Mouse (Mus musculus) adrenal gland, postnatal 36 days (tissue): Measurements from ENCODE around the gene Pkn2. TPM values are rescaled to one million over a fixed set of nuclear protein-coding genes. Genes with fewer than 3 reads are reported as not detected.

Experiments
- DNase-seq, 2 experiments: peaks; one replicate each; pipeline ENCODE4 v3.0.0; 2021; ENCODE audit warnings: mixed read lengths in 1 of 2
- long read RNA-seq, 2 experiments: library from polyadenylated mRNA; stranded (forward); transcript quantifications; one replicate each; pipeline ENCODE4 v2.0.0; 2021; ENCODE audit warnings: borderline sequencing depth in 2 of 2
- total RNA-seq, 2 experiments: library from RNA; stranded (reverse); gene quantifications; 2 replicates each; pipeline ENCODE4 v1.2.3; 2021

Gene Pkn2
- 10 to 100 TPM; 72.5 to 78.5 TPM for total RNA-seq
- long read RNA-seq, experiment 1, full-length matches to known transcripts, result 14 of 44 reads
- long read RNA-seq, experiment 1, partial matches to known transcripts, result 23 of 44 reads
- long read RNA-seq, experiment 1, other reads (novel, unspliced or antisense), result 7 of 44 reads
- long read RNA-seq, experiment 2, partial matches to known transcripts, result 0 of 1 reads
- long read RNA-seq, experiment 2, other reads (novel, unspliced or antisense), result 1 of 1 reads

DNA sequence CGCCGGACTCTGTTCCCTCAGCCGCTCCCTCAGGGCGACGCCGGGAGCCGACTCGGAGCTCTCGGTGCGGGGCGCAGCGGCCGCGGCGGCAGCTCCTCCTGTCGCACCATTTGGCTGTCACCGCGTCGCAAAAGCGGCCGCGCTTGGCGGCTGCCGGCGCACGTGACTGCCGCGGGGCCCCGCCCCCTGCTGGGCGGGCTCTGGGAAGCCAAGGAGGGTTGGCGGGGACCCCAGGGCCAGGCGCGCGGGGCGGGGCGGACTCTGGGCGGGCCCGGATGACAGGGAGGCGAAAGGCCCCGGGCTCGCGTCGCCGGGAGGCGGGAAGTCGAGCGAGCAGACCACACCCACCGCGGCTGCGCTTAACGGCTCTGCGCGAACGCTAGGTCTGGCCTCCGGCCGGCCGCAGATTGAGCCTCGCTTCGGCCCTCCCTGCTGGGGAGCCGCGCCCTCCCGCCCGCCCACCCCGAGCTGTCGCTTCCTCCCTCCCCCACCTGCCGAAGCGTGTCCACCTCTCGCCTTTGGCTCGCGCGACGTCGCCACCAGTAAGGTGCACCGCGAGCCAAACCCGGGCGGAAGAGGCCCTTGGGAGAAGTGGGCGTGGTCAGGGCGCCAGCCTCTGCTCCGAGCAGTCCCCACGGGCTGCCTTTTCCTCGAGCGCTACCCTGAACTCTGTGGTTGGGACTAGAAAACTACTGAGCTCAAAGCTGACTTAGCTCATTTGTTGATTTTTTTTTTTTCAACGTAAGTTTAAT, at the start of gene Pkn2:
Gene Pkn2, minus strand, starts transcription at position 133 of the 752 bp plus-strand sequence.
- peak; percentile 100 for DNase-seq

GRCm38 (mm10) chr3:142929906-142930305, 48.1 kb upstream of the Pkn2 start:
- DNase-seq, result no peak

DNA sequence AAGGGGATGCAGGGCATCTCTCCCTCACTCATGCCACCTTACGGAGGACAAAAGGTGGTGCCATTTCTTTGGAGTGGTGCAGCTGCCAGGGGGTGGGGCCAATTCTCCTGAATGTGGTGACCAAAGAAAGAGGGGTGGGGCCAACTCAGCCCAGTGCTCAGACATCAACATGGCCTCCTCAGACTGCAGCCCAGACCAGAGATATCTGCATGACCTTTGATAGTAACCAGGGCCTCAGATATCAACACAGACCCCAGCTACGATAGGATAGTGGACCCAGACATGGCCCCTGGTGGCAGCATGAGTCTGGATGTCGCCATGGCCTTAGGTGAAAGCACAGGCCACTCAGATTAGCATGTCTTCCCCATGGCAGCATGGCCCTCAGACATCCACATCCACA, 45.5 kb upstream of the Pkn2 start:
- DNase-seq, result no peak

DNA sequence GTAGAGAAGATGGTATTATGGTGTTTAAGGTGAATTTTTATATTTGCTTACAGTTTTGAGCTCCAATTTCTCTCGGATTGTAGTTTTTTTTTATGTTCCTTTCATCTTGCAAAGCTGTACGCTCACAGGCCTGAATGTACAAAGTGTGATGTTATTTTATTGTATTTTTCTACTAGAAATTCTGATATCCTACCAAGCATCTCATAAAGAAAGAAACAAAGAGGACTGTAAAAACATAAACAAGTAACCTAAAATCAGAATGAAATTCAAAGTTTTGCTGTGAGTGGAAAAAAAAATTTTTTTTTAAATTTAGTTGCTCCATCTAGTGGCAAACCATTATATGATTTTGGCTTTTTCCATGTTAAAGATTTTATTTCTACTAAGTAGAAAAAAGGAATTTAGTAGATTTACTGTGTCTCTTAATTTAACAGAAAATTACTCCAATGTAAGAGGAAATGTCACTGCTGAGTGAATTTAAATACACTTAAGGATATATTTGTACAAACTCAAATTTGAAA, 43.1 kb upstream of the Pkn2 start:
- DNase-seq, result no peak

DNA sequence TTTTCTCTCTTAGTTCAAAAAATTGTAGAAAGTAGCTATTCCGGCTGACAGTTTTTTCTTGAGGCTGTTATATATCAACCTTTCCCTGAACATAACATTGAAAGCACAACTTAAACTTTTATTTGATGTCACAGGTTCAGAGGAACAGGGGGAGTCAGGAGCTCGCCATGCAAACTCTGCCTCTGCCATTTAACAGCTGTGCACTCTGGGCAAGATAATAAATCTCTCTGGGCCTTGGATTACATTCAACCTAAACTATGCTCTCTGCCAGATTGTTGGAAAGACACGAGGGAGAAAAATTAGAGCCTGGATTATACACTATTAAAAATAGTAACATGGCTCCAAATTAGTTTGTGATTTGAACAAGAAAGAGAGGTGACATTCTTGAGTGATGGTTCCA, 37.3 kb upstream of the Pkn2 start:
- DNase-seq, result no peak

DNA sequence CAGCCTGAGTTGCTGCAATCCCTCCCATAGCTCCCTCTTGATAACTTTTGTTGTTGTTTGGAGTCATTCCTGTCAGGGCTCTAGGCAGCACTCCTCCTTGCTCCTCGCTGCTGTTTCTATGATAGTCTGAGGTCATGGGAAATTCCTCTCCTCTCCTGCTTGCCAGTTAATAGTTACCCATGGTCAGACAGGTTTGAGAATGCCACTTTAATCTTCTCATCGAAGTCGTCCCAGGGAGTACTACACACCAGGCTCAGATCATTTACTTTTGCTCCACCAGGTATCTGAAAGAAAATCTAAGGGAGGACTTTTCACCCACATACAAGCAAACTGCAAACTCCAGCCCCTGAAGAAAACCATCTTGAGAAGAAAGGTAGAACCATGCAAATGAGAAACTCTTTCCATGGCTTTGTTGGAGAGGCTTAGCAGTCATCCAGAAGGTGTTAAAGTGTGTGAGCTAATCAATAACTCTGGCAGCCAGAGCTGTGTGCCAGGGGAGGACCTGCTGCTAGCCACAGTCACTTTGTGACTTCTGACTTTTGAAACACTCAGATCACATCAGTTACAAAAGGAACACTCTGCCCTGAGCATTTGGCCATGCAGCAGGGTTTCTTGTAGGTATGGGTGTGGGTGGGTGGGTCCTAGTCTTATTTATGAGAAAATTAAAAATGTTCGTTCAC, 36.1 kb upstream of the Pkn2 start:
- no peak for DNase-seq

- no peak for DNase-seq
Observed at GRCm38 (mm10) chr3:142917171-142917570, 35.4 kb upstream of the Pkn2 start.

GRCm38 (mm10) chr3:142913295-142913694, 31.5 kb upstream of the Pkn2 start:
- no peak for DNase-seq

DNA sequence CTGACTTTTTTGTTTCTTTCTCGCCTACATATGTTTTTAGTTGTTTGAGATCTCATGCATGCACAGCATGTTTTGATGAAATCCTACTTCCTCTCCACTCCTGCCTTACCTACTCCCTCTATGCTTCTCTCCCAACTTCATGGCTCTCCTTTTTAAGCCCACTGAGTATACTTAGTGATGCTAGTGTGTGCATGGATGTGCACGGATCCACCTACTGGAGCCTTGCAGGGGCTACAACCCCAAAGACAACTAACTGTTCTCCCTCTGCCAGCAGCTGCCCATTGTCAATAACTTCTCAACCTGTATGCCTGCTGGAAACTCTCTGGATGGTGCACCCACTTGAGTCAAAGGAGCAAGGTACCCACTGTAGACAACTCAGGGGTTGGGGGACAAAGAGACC, 17.9 kb upstream of the Pkn2 start:
- no peak for DNase-seq

DNA sequence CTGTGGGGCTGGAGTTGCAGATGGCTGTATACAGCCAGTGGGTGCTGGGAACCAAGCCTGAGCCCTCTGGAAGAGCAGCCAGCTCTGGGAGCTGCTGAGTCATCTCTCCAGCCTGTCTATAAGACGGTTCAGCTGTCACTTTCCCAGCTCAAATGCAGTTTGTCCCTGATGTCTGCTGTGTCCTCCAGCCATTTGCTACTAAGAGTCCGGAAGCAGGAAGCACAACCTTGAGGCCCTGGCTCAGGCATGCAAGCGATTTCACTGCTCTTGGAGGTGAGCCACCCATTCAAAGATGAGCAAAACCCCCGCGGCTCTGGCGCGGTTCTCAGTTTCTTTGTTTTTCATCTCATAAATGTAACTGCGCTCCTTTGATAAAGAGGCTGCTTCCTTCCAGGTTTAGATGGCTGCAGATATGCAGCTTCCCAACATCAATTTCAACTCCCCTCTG, 17.2 kb upstream of the Pkn2 start:
- peak; percentile 29 to 35 for DNase-seq

- DNase-seq, result no peak
Observed at GRCm38 (mm10) chr3:142890442-142890841, 8.6 kb upstream of the Pkn2 start.

GRCm38 (mm10) chr3:142886963-142887362, 5.2 kb upstream of the Pkn2 start:
- DNase-seq, result no peak

DNA sequence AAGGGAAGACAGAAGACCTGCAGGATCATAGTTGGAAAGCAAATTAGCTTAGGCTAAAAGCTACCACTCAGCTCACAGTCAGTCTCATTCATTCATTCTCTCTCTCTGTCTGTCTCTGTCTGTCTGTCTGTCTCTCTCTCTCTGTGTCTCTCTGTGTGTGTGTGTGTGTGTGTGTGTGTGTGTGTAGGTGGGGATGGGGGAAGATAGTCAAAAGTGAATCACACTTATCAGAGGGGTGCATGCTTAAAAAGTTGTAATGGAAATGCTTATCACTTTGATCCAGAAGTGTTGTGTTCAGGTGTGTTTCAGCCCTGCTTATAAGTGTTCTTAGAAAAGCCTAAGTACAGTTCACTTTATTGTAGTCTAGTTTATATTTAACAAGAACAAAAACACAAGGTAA, 2.8 kb upstream of the Pkn2 start:
- DNase-seq, result no peak

DNA sequence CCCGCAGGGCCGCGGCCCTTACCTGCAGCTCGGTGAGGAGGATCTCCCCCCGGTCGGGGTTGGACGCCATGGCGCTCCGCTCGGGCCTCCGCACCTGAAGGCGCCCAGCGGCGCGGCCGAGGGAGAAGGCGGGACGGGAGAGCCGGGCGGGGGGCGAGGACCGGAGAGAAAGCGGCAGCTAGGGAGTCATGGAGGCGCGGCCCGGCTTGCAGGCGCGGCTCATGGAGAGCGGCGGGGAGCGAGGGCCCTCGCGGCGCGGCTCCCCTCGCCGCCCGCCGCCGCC, 274 bp downstream of the Pkn2 start:
- no peak for DNase-seq

DNA sequence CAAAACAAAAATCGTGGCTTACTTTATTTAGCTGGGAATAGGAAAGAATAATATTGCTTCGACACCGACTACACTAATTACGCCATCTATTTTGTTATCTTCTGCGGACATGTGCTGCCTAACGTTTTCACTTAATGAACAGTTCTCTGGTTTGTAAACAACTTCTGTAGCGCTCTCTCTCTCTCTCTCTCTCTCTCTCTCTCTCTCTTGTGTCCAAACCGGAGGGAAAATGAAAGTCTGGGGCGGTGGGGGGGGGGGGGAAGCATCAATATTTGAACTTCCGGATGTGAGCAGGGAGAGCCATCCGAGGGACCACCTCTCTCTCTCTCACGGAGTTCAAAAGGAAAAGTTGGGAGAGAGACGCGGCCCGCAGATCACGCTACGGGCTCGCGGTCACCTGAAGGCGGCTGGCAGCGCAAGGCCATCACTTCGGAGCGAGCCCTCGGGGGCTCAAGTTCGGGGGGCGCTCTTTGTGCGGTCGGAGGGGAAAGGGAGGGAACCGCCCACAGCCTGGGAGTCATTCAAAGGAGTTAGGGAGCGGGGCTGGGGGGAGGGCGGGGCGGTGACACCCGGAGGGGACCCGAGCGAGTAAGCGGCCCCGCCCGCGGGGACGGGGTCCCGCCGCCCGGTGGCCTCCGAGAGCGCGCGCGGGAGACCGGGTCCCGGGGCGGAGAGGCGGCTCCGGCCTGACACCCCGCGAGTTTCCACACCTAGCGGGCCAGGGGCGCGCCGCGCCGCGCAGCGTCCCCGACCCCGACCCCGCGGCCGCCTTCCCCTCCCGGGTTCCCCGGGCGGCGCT, 815 bp downstream of the Pkn2 start:
- DNase-seq, result peak; percentile 46 to 60

DNA sequence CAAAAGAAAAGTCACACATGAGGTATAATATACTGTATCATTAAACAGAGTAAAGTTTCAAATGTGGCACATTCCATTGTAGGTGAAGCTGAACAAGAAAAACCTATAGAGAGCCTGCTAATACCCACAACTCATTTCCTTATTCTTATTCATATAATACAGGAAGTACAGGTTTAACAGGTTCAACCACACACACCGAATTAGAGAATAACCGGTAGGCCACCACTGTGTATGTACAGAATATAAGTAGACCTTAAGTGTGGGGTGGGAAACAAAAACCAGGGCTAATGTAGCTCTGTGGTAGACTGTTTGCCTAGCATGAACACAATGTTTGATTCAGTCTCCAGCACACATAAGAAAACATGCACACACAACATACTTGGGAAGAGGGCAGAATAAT, 18.6 kb downstream of the Pkn2 start:
- no peak for DNase-seq

DNA sequence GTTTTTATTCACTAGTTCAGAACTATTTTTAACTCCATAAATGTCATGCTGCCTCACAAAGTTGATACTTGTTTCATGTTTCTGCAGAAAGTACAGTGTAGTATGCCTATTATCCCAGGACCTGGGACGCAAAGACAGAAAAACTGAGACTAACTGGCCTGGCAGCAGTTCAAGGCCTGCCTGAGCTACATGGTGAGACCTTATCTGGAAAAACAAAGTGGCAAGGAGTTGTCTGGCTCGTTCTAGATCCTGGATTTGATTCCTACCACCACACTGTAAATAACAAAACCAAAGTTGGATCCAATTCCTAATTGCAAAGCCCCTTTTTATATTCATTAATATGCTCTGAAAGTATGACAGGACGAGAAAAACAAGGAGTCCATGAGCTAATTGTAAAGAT, 25.0 kb downstream of the Pkn2 start:
- peak; percentile 77 to 79 for DNase-seq

GRCm38 (mm10) chr3:142855961-142856472, 25.8 kb downstream of the Pkn2 start:
- no peak for DNase-seq

GRCm38 (mm10) chr3:142852911-142853310, 28.9 kb downstream of the Pkn2 start:
- no peak for DNase-seq

DNA sequence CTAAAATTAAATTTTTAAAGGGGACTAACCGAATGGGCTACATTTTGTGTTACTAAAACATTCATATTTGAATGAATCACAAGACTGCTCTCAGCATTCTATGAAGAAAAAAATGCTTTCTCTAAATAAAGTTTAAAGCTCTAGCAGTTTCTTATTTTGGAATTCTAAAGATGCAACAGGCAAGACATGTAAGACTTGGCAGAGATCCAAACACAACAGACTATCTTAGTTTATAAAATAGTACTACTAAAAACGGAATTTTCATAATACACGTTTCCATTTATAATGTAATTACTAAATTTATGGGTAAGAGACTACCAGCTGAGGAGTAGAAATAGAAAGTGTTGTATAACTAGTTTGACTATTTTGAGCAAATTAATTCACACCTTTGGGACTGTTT, 30.2 kb downstream of the Pkn2 start:
- no peak for DNase-seq

GRCm38 (mm10) chr3:142839961-142840360, 41.8 kb downstream of the Pkn2 start:
- DNase-seq, result no peak

GRCm38 (mm10) chr3:142834761-142835160, 47.0 kb downstream of the Pkn2 start:
- DNase-seq, result no peak
